Mouse (Mus musculus): ENCODE data around the gene Btrc.

DNA sequence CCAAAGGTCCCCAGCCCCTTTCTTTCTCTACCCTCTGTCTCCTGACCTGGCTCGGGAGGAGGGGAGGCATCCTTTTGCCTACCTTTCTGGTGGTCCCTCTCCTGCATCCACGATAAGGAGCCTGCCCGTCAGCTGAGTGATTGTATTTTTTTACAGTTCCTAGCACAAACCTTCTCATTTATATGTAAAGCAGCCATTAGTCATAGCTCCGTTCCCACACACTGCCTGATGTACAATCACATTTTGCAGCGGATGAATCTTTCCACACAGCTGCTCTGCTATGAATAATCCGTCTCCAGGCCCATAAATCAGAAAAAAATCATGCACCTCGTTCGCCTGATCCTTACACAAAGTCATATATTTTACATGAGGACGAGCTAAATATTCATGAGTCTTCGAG lies 25.4 kb upstream of the Btrc start:
- TF ChIP-seq POLR2A (IDR thresholded peaks at IDR 0.05; ENCODE audit: control insufficient read depth in 1 of 2, insufficient read depth in 1 of 2, low read depth in 1 of 2, low read length in 2 of 2, poor library complexity in 1 of 2) (no peak), POLR2AphosphoS5 (IDR thresholded peaks at IDR 0.05; ENCODE audit: borderline replicate concordance, low read depth, low read length) (no peak)
